Mouse (Mus musculus) forebrain, embryonic 16.5 days (tissue): Measurements from ENCODE around the gene Mosmo. TPM values are rescaled to one million over a fixed set of nuclear protein-coding genes. Genes with fewer than 3 reads are reported as not detected.

Experiments
- polyA plus RNA-seq: library from polyadenylated mRNA; unstranded; fragments of >200 nt; fragmentation: Nextera tagmentation; extraction: Ambion mirVana; gene quantifications from 2 replicates; pipeline ENCODE4 v1.2.1, GENCODE M21; 2015

Mosmo gene
- polyA plus RNA-seq, 1 experiment from 2014 or later, result 13.2 TPM

Other genes with a start within 250 kb of the Mosmo start
- gene Uqcrc2, start 42.4 kb upstream of the Mosmo start, polyA plus RNA-seq, result 225 and 231 TPM in 2 replicates
- 0.24 and 0.35 TPM in 2 replicates for gene Pdzd9, start 7.3 kb upstream of the Mosmo start, polyA plus RNA-seq
- 0.91 and 2.0 TPM in 2 replicates for gene Vwa3a, start 61.7 kb downstream of the Mosmo start, polyA plus RNA-seq
- not detected in 2 replicates for gene Gm5737, start 134.7 kb downstream of the Mosmo start, polyA plus RNA-seq
- 38.9 and 40.3 TPM in 2 replicates for gene Eef2k, start 165.2 kb downstream of the Mosmo start, polyA plus RNA-seq
- gene Polr3e, start 240.1 kb downstream of the Mosmo start, polyA plus RNA-seq, result 32.6 and 34.5 TPM in 2 replicates